Mouse (Mus musculus) erythroblast, embryonic 14.5 days (primary cell): ENCODE measurements around the gene Sclt1. TPM values are rescaled to one million over a fixed set of nuclear protein-coding genes. Genes with fewer than 3 reads are reported as not detected.

ENCODE experiments used
- H3K27me3 ChIP-seq: 2 replicates; pipeline ENCODE4 v1.6.1; 2012; ENCODE audit warnings: inconsistent platforms; ENCODE audit not compliant: control insufficient read depth
- H3K36me3 ChIP-seq: 2 replicates; pipeline ENCODE4 v1.6.1; 2012; ENCODE audit warnings: mild to moderate bottlenecking, inconsistent platforms; ENCODE audit not compliant: control insufficient read depth
- H3K4me1 ChIP-seq: 2 replicates; pipeline ENCODE4 v1.6.1; 2012; ENCODE audit warnings: inconsistent platforms; ENCODE audit not compliant: control insufficient read depth
- H3K4me3 ChIP-seq: replicated peaks from 2 replicates; pipeline ENCODE3; 2012; ENCODE audit warnings: moderate library complexity, mild to moderate bottlenecking, inconsistent platforms
- H3K9me3 ChIP-seq: 2 replicates; pipeline ENCODE4 v1.6.1; 2012; ENCODE audit warnings: low read length, inconsistent platforms, mixed read lengths; ENCODE audit not compliant: control insufficient read depth
- GATA1 ChIP-seq: IDR thresholded peaks from 2 replicates; pipeline ENCODE4 v1.6.1; 2012; ENCODE audit warnings: low read length, inconsistent platforms, mixed read lengths
- TAL1 ChIP-seq: IDR thresholded peaks from 3 replicates; pipeline ENCODE4 v1.6.1; 2012; ENCODE audit warnings: low read length, inconsistent platforms, mixed read lengths
- polyA plus RNA-seq: library from polyadenylated mRNA; stranded (reverse); fragments of >175 nt; gene quantifications from 2 replicates; pipeline ENCODE4 v1.2.3, GENCODE M21; 2012

Sclt1 gene
- polyA plus RNA-seq, 1 experiment: 0.47 TPM

DNA sequence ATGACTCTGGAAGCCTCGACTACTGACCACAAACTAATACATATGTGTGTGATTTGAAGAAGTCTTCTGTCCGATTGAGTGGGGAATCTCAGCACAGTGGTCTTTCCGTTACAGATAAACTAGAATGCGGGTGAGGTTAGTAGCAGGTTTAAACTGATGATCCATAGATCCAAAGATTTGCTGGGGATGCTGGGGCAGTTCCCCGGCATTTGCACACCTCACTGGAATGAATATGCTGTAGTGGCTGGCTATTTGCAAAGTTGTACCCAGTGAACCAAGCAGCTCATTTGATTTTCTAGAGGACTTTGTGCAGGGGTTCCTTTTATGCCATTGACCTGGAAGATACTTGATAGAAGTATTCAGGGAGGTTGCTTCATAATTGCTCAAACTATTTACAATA, 133.2 kb downstream of the Sclt1 start:
- peaks cover 98% of the 10 kb centered on the region for H3K36me3 ChIP-seq
- H3K9me3 ChIP-seq: no peaks in the 10 kb centered on the region
- no peak for TF ChIP-seq GATA1
- TF ChIP-seq TAL1: no peak
- H3K27me3 ChIP-seq: no peaks in the 10 kb centered on the region
- H3K4me3 ChIP-seq: no peak overlapping the region
- H3K4me1 ChIP-seq: no peaks in the 10 kb centered on the region

GRCm38 (mm10) chr3:41607467-41607866, 134.8 kb downstream of the Sclt1 start:
- H3K4me3 ChIP-seq: no peak overlapping the region
- no peaks in the 10 kb centered on the region for H3K9me3 ChIP-seq
- H3K36me3 ChIP-seq: peaks cover 98% of the 10 kb centered on the region
- H3K4me1 ChIP-seq: no peaks in the 10 kb centered on the region
- TF ChIP-seq GATA1 (no peak), TAL1 (no peak)
- H3K27me3 ChIP-seq: no peaks in the 10 kb centered on the region

DNA sequence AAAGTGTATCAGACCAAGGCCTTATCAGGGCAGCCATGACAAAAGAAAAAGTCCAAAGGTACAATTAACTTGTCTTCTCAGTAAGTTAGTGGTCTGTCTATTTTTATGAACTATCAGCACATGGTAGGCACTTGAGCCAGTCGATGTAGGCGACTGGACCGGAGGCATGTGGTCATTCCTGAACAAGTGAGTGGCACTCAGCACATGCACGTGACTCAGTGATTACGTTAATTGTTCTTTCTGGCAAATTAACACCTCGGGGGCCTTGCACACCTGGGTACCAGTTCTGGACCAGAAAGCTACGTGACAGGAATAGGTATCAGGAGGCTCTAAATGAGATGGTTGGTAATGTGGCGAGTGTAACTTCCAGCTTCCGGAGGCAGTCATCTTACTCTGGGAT, 135.3 kb downstream of the Sclt1 start:
- H3K9me3 ChIP-seq: no peaks in the 10 kb centered on the region
- H3K36me3 ChIP-seq: peaks cover 97% of the 10 kb centered on the region
- H3K4me3 ChIP-seq: no peak overlapping the region
- TF ChIP-seq TAL1 (no peak), GATA1 (no peak)
- no peaks in the 10 kb centered on the region for H3K27me3 ChIP-seq
- H3K4me1 ChIP-seq: no peaks in the 10 kb centered on the region

- Histone ChIP-seq H3K4me3 (no peak overlapping the region), H3K9me3 (no peaks in the 10 kb centered on the region), H3K4me1 (no peaks in the 10 kb centered on the region), H3K27me3 (no peaks in the 10 kb centered on the region), H3K36me3 (peaks cover 97% of the 10 kb centered on the region)
- TF ChIP-seq TAL1 (no peak), GATA1 (no peak)
Measured at GRCm38 (mm10) chr3:41606330-41606664, 136.0 kb downstream of the Sclt1 start.

DNA sequence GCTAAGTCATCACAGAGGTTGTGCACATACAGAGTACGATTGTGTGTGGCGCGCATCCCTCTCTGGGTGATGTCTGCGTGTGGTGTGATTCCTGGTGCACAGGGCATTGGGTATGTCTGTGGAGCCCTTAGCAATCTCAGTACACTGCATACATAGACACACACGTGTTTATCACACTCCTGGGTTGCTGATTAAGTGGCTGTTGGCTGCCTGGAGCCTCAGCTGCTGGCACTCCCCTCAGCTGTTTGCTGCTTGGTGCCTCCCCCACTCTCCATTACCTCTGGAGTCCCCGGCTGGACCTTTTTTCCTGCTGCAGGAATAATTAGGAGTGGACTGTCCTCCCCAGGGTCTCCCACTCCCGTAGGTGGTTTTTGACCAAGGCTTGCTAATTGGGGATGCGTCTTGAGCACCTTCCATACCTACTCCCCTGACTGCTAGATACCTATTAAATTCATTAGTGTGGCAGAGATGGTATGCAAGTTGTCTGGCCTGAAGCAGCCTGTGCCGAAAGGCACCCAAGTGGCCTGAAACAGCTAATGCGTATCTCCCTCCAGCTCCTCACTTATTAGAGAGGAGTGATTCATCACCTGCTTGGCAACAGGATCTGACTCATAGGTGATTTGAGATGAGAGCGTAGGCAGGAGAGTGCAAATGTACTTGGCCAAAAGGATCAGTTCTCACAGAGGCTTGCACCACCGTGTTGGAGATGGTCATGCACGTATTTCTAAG, 136.5 kb downstream of the Sclt1 start:
- TF ChIP-seq GATA1 (no peak), TAL1 (no peak)
- Histone ChIP-seq H3K36me3 (peaks cover 96% of the 10 kb centered on the region), H3K27me3 (no peaks in the 10 kb centered on the region), H3K4me1 (no peaks in the 10 kb centered on the region), H3K9me3 (no peaks in the 10 kb centered on the region), H3K4me3 (no peak overlapping the region)

DNA sequence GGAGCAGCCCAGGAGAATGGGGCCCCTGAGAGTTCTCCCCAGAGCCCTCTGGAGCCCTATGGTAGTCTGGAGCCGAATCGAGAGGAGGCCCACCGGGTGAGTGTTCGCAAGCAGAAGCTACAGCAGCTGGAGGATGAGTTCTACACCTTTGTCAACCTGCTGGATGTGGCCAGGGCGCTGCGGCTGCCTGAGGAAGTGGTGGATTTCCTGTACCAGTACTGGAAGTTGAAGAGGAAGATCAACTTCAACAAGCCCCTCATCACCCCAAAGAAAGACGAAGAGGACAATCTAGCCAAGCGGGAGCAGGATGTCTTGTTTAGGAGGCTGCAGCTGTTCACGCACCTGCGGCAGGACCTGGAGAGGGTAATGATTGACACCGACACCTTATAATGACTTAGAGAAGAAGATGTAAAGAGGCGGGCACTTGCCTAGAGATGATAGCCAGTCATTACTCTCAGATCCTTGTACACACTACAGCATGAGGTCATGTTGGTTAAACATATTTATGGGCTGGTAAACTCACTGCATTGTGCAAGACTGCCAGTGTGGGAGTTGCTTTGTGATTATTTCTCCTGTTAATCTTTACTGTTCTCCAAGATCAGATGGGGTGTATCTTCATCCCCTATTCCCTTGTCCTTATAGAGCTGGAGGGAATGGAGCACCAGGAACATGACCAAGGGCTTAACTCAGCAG, 137.5 kb downstream of the Sclt1 start:
- TF ChIP-seq TAL1 (no peak), GATA1 (no peak)
- Histone ChIP-seq H3K4me1 (no peaks in the 10 kb centered on the region), H3K4me3 (no peak overlapping the region), H3K36me3 (peaks cover 94% of the 10 kb centered on the region), H3K27me3 (no peaks in the 10 kb centered on the region), H3K9me3 (no peaks in the 10 kb centered on the region)

DNA sequence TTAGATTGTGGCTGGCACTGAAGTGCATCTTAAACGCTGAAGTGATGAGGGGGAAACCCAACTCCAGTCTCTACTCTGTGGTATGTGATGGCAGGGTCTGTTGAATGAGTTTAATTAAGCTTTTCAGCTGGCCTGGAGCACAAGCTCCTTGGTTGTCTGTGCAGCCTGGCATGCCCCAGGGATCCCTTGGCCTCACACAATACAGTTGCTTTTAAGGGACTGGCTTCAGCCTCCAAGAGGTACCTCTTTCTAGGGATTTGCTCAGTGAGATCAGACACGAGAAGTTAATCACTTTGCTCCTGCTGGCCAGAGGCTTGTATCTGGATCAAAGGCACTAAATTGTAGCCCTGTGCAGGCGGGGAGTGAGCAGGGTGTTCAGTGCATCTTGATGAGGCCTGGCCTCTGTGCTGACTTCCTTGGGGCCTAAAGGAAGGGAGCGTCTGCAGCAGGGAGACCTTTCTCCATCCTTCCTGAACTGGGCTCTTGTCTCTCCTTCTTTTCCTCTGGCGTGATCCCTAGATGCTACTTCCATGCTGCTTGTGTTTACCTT, 138.8 kb downstream of the Sclt1 start:
- no peaks in the 10 kb centered on the region for H3K27me3 ChIP-seq
- H3K4me3 ChIP-seq: no peak overlapping the region
- TF ChIP-seq TAL1: no peak
- no peak for TF ChIP-seq GATA1
- H3K4me1 ChIP-seq: no peaks in the 10 kb centered on the region
- no peaks in the 10 kb centered on the region for H3K9me3 ChIP-seq
- H3K36me3 ChIP-seq: peaks cover 94% of the 10 kb centered on the region

DNA sequence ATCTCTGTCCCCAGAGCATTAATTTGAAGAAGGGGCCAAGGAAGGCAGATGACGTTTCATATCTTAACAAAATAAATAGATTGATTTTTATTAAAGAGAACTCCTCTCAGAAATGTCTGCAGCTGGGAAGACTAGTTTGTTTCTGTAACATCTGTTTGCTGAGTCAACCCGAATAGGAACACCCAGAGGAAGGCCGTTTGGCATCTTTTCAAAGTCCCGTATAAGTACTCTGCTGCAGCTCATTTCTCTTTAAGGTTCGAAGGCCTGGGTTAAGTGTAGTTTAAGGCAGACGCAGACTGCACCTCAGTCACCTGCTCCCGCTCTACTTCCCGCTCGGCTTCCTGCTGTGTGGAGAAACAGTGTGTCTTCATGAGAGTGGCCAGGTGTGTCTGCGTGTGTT, 139.4 kb downstream of the Sclt1 start:
- no peak overlapping the region for H3K4me3 ChIP-seq
- no peaks in the 10 kb centered on the region for H3K9me3 ChIP-seq
- peaks cover 94% of the 10 kb centered on the region for H3K36me3 ChIP-seq
- TF ChIP-seq GATA1: no peak
- TF ChIP-seq TAL1: no peak
- H3K27me3 ChIP-seq: no peaks in the 10 kb centered on the region
- H3K4me1 ChIP-seq: no peaks in the 10 kb centered on the region

- peaks cover 96% of the 10 kb centered on the region for H3K36me3 ChIP-seq
- H3K27me3 ChIP-seq: no peaks in the 10 kb centered on the region
- no peak overlapping the region for H3K4me3 ChIP-seq
- H3K9me3 ChIP-seq: no peaks in the 10 kb centered on the region
- no peak for TF ChIP-seq GATA1
- H3K4me1 ChIP-seq: peaks cover 10% of the 10 kb centered on the region
Measured at GRCm38 (mm10) chr3:41601226-41602020, 140.9 kb downstream of the Sclt1 start.
